Mouse (Mus musculus) bone marrow macrophage, adult 2 months (primary cell): Measurements from ENCODE around the gene Acsl5. TPM values are rescaled to one million over a fixed set of nuclear protein-coding genes. Genes with fewer than 3 reads are reported as not detected.

Experiments
- H3K27ac ChIP-seq: 2 replicates; pipeline ENCODE4 v1.5.1; 2012; ENCODE audit warnings: low read depth, low read length; ENCODE audit not compliant: insufficient read depth
- H3K4me1 ChIP-seq: 2 replicates; pipeline ENCODE4 v1.6.1; 2012; ENCODE audit warnings: low read length; ENCODE audit not compliant: control insufficient read depth, insufficient read depth
- H3K4me3 ChIP-seq: 2 replicates; pipeline ENCODE4 v1.5.1; 2012; ENCODE audit warnings: mild to moderate bottlenecking, low read length, moderate library complexity; ENCODE audit not compliant: insufficient read depth
- CTCF ChIP-seq: IDR thresholded peaks from 2 replicates; pipeline ENCODE4 v1.5.1; 2012; ENCODE audit warnings: low read depth, mild to moderate bottlenecking, low read length, moderate library complexity
- POLR2A ChIP-seq: IDR thresholded peaks from 2 replicates; pipeline ENCODE4 v1.6.1; 2012; ENCODE audit warnings: mild to moderate bottlenecking, low read depth, low read length, borderline replicate concordance
- polyA plus RNA-seq: library from polyadenylated mRNA; stranded (reverse); fragments of >200 nt; gene quantifications from 2 replicates; pipeline ENCODE4 v1.2.4, GENCODE M21; 2012; ENCODE audit not compliant: missing spikeins, insufficient read depth, insufficient read length

Gene Acsl5
- polyA plus RNA-seq, 1 experiment: 84.9 TPM

- TF ChIP-seq POLR2A: no peak
- TF ChIP-seq CTCF: no peak
- no peak overlapping the region for H3K27ac ChIP-seq
- no peaks in the 10 kb centered on the region for H3K4me1 ChIP-seq
- no peak overlapping the region for H3K4me3 ChIP-seq
These were observed 88.8 kb downstream of the Acsl5 start for GRCm38 (mm10) chr19:55340521-55340920.

GRCm38 (mm10) chr19:55341377-55341776 lies 89.6 kb downstream of the Acsl5 start:
- no peak overlapping the region for H3K4me3 ChIP-seq
- no peak overlapping the region for H3K27ac ChIP-seq
- H3K4me1 ChIP-seq: no peaks in the 10 kb centered on the region
- TF ChIP-seq CTCF (no peak), POLR2A (no peak)

- TF ChIP-seq POLR2A (no peak), CTCF (no peak)
- Histone ChIP-seq H3K27ac (no peak overlapping the region), H3K4me1 (no peaks in the 10 kb centered on the region), H3K4me3 (no peak overlapping the region)
These were observed 90.7 kb downstream of the Acsl5 start for GRCm38 (mm10) chr19:55342423-55342822.

- H3K4me1 ChIP-seq: no peaks in the 10 kb centered on the region; the same call in 1 of the 2 replicates
- H3K27ac ChIP-seq: no peak overlapping the region
- no peak for TF ChIP-seq POLR2A
- no peak for TF ChIP-seq CTCF
- no peak overlapping the region for H3K4me3 ChIP-seq
These were observed 91.5 kb downstream of the Acsl5 start for GRCm38 (mm10) chr19:55343274-55343673.

Other genes starting within 250 kb of the Acsl5 start
- 4.2 and 5.3 TPM in 2 replicates for gene Gpam, start 124.7 kb upstream of the Acsl5 start, polyA plus RNA-seq
- gene Tectb, start 71.2 kb upstream of the Acsl5 start, polyA plus RNA-seq: not detected in 2 replicates
- not detected in 2 replicates for gene Gucy2g, start 10.7 kb upstream of the Acsl5 start, polyA plus RNA-seq
- 41.6 and 43.4 TPM in 2 replicates for gene Zdhhc6, start 64.1 kb downstream of the Acsl5 start, polyA plus RNA-seq
- gene Vti1a, start 64.4 kb downstream of the Acsl5 start, polyA plus RNA-seq: 29.8 and 31.7 TPM in 2 replicates